In genomic region chr8:80868801-80869323, GRCm38 (mm10) we compare ENCODE assay signal across 8 mouse cellular contexts. TPM values are rescaled to one million over a fixed set of nuclear protein-coding genes. Genes with fewer than 3 reads are reported as not detected.
DNase-seq lines count a peak whose midpoint lies in the region; ATAC-seq and TF ChIP-seq lines count a peak whose summit lies in the region.

No protein-coding gene starts in this region.

- no peak overlapping the region for H3K9ac ChIP-seq in kidney, embryonic 14.5 days (ENCODE audit: low read depth, low read length)
- no peak overlapping the region for H3K9ac ChIP-seq in intestine, embryonic 16.5 days (ENCODE audit: low read depth, low read length)
- no peak overlapping the region for H3K9ac ChIP-seq in midbrain, postnatal 0 days (replicated peaks; ENCODE audit: low read length, poor library complexity, severe bottlenecking)

- H3K27ac ChIP-seq in kidney, embryonic 14.5 days (ENCODE audit: low read depth, low read length): no peak overlapping the region
- H3K27ac ChIP-seq in intestine, embryonic 16.5 days (ENCODE audit: low read length): peak overlapping the region; percentile 71
- H3K27ac ChIP-seq in midbrain, postnatal 0 days (ENCODE audit: low read depth, low read length): 0 out of 2 replicates have a peak overlapping the region, but pooled peaks have one; percentile 4

- peaks cover 4% of the 10 kb centered on the region; the same call in 1 of the 2 replicates for H3K36me3 ChIP-seq in kidney, embryonic 14.5 days (ENCODE audit: control insufficient read depth, insufficient read depth, low read length)
- peaks cover 30% of the 10 kb centered on the region for H3K36me3 ChIP-seq in erythroblast, embryonic 14.5 days (ENCODE audit: control insufficient read depth)
- H3K36me3 ChIP-seq in intestine, embryonic 16.5 days (ENCODE audit: control insufficient read depth, insufficient read depth, low read length): no peaks in the 10 kb centered on the region
- H3K36me3 ChIP-seq in midbrain, postnatal 0 days (ENCODE audit: insufficient read depth, low read length): no peaks in the 10 kb centered on the region

- ATAC-seq in kidney, embryonic 14.5 days (ENCODE audit: low FRiP score, low TSS enrichment): no peak
- no peak for ATAC-seq in intestine, embryonic 16.5 days
- ATAC-seq in midbrain, postnatal 0 days (ENCODE audit: low FRiP score): no peak

- H3K9me3 ChIP-seq in kidney, embryonic 14.5 days (ENCODE audit: control insufficient read depth, low read length): no peaks in the 10 kb centered on the region
- H3K9me3 ChIP-seq in erythroblast, embryonic 14.5 days (ENCODE audit: control insufficient read depth, low read length): no peaks in the 10 kb centered on the region
- H3K9me3 ChIP-seq in intestine, embryonic 16.5 days (ENCODE audit: control insufficient read depth, low read length): no peaks in the 10 kb centered on the region
- H3K9me3 ChIP-seq in midbrain, postnatal 0 days (ENCODE audit: low read length): no peaks in the 10 kb centered on the region

- H3K27me3 ChIP-seq in kidney, embryonic 14.5 days (ENCODE audit: control insufficient read depth, insufficient read depth, low read length): no peaks in the 10 kb centered on the region
- H3K27me3 ChIP-seq in erythroblast, embryonic 14.5 days (ENCODE audit: control insufficient read depth): no peaks in the 10 kb centered on the region
- no peaks in the 10 kb centered on the region for H3K27me3 ChIP-seq in intestine, embryonic 16.5 days (replicated peaks; ENCODE audit: control insufficient read depth, insufficient read depth, low read length)
- no peaks in the 10 kb centered on the region for H3K27me3 ChIP-seq in midbrain, postnatal 0 days (ENCODE audit: insufficient read depth, low read length)

- 58% methylated on average over 11 of the region's 11 CpGs for WGBS in kidney, embryonic 14.5 days
- 48% methylated on average over 11 of the region's 11 CpGs for WGBS in intestine, embryonic 16.5 days
- WGBS in midbrain, postnatal 0 days: 80% methylated on average over 11 of the region's 11 CpGs

- TF ChIP-seq CTCF in midbrain, postnatal 0 days (IDR thresholded peaks at IDR 0.05): no peak

- H3K4me3 ChIP-seq in kidney, embryonic 14.5 days (ENCODE audit: low read length): no peak overlapping the region
- peak overlapping the region; percentile 80 for H3K4me3 ChIP-seq in erythroblast, embryonic 14.5 days (replicated peaks)
- H3K4me3 ChIP-seq in intestine, embryonic 16.5 days (ENCODE audit: low read length): no peak overlapping the region
- no peak overlapping the region for H3K4me3 ChIP-seq in midbrain, postnatal 0 days (ENCODE audit: low read depth, low read length)

- peak; percentile 30 to 38 for DNase-seq in kidney, postnatal 36 days
- no peak for DNase-seq in midbrain, postnatal 0 days (ENCODE audit: low spot score)
- DNase-seq in T-cell, adult 2 months (ENCODE audit: low spot score): no peak
- no peak for DNase-seq in cerebellum, postnatal 4 days (ENCODE audit: low spot score in 2 of 2)
- no peak for DNase-seq in left cerebral cortex, postnatal 10 days (ENCODE audit: extremely low spot score in 1 of 2, low spot score in 2 of 2)

- H3K4me1 ChIP-seq in kidney, embryonic 14.5 days (ENCODE audit: control insufficient read depth, insufficient read depth, low read length): peaks cover 22% of the 10 kb centered on the region
- H3K4me1 ChIP-seq in erythroblast, embryonic 14.5 days (ENCODE audit: control insufficient read depth): peaks cover 69% of the 10 kb centered on the region
- H3K4me1 ChIP-seq in intestine, embryonic 16.5 days (ENCODE audit: control insufficient read depth, insufficient read depth, low read length): peaks cover 42% of the 10 kb centered on the region
- H3K4me1 ChIP-seq in midbrain, postnatal 0 days (ENCODE audit: insufficient read depth, low read length): no peaks in the 10 kb centered on the region

- intact Hi-C loops in left cerebral cortex, postnatal 10 days (cut with DNase I): no loop called here

- H3K4me2 ChIP-seq in kidney, embryonic 14.5 days (replicated peaks; ENCODE audit: low read depth, low read length): no peak overlapping the region
- H3K4me2 ChIP-seq in intestine, embryonic 16.5 days (ENCODE audit: low read depth, low read length): peak overlapping the region; percentile 17; the same call in 1 of the 2 replicates
- H3K4me2 ChIP-seq in midbrain, postnatal 0 days (ENCODE audit: low read depth, low read length, poor library complexity, severe bottlenecking): no peak overlapping the region

RNA-seq across cellular contexts. Expression of gene Gab1, which starts 11.5 kb away (rescaled TPM):
- polyA plus RNA-seq in kidney, embryonic 14.5 days (2014; fragmentation: Nextera tagmentation; extraction: Ambion mirVana): 13.1 and 26.5 TPM in 2 replicates
- 0.24 and 0.41 TPM in 2 replicates for polyA plus RNA-seq in erythroblast, embryonic 14.5 days (2012)
- polyA plus RNA-seq in intestine, embryonic 16.5 days (2015; fragmentation: Nextera tagmentation; extraction: Ambion mirVana): 9.0 and 10.5 TPM in 2 replicates
- 18.3 and 20.5 TPM in 2 replicates for total RNA-seq in midbrain, postnatal 0 days (2014; rRNA removed)
- 8.7 TPM in 2 replicates for polyA plus RNA-seq in midbrain, postnatal 0 days (2015; fragmentation: Nextera tagmentation; extraction: Ambion mirVana)
- total RNA-seq in left cerebral cortex, postnatal 10 days (2021): 10 to 100 TPM; 11.6 to 11.9 TPM

Comparison
In these comparisons a context has a peak if more than half of its experiments do, and no peak if none do; other contexts are left out.
1. DNase-seq: peak in kidney, postnatal 36 days (2 of 2); none in midbrain, postnatal 0 days (single experiment), T-cell, adult 2 months (single experiment), cerebellum, postnatal 4 days (0 of 2) and left cerebral cortex, postnatal 10 days (0 of 2).